Mouse (Mus musculus) lung, embryonic 14.5 days (tissue): Measurements from ENCODE around the gene Gm9964. TPM values are rescaled to one million over a fixed set of nuclear protein-coding genes. Genes with fewer than 3 reads are reported as not detected.
"Not testable (repeated sequence)": the region's sequence is repeated elsewhere in the genome, so short reads cannot be mapped to it uniquely, and the experiment has no call there.

Source experiments
- ATAC-seq: fragments of 200-750 bp; cut with Nextera tagmentation; 2 replicates; pipeline ENCODE4 v1.8.0; 2017; ENCODE audit warnings: mild to moderate bottlenecking, moderate TSS enrichment, moderate library complexity; ENCODE audit not compliant: insufficient read depth
- DNase-seq: peaks from one replicate; pipeline ENCODE4 v3.0.0-alpha.2; 2015
- H3K27ac ChIP-seq: fragments of 300-500 bp; sonication (generic); 2 replicates; pipeline ENCODE4 v1.5.1; 2014; ENCODE audit warnings: low read depth, mild to moderate bottlenecking, moderate library complexity
- H3K27me3 ChIP-seq: fragments of 300-500 bp; sonication (generic); 2 replicates; pipeline ENCODE4 v1.6.1; 2014; ENCODE audit warnings: low read length, control low read depth; ENCODE audit not compliant: insufficient read depth
- H3K36me3 ChIP-seq: fragments of 300-500 bp; sonication (generic); 2 replicates; pipeline ENCODE4 v1.6.1; 2014; ENCODE audit warnings: control low read depth; ENCODE audit not compliant: insufficient read depth
- H3K4me1 ChIP-seq: fragments of 300-500 bp; sonication (generic); 2 replicates; pipeline ENCODE4 v1.6.1; 2014; ENCODE audit warnings: antibody characterized with exemption, control low read depth; ENCODE audit not compliant: insufficient read depth
- H3K4me2 ChIP-seq: fragments of 300-500 bp; sonication (generic); 2 replicates; pipeline ENCODE4 v1.6.1; 2014; ENCODE audit warnings: mild to moderate bottlenecking
- H3K4me3 ChIP-seq: fragments of 300-500 bp; sonication (generic); 2 replicates; pipeline ENCODE4 v1.5.1; 2014; ENCODE audit warnings: low read depth, low read length
- H3K9ac ChIP-seq: fragments of 300-500 bp; sonication (generic); 2 replicates; pipeline ENCODE4 v1.6.1; 2014
- H3K9me3 ChIP-seq: fragments of 300-500 bp; sonication (generic); 2 replicates; pipeline ENCODE4 v1.6.1; 2016; ENCODE audit warnings: low read depth, low read length, control low read depth
- CTCF ChIP-seq: IDR thresholded peaks from 2 replicates; pipeline ENCODE4 v1.5.1; 2016; ENCODE audit warnings: antibody characterized with exemption, low read depth
- WGBS: fragments of 180-500 bp; shearing (Covaris S2); extraction: QIAGEN DNeasy Blood & Tissue Kit; methylation state at CpG from one replicate; pipeline ENCODE4 v1.1.7; 2014; 5-methylcytosine and 5-hydroxymethylcytosine counted together
- polyA plus RNA-seq: library from polyadenylated mRNA; unstranded; fragments of >200 nt; fragmentation: Nextera tagmentation; extraction: Ambion mirVana; gene quantifications from 2 replicates; pipeline ENCODE4 v1.2.1, GENCODE M21; 2014

The Gm9964 gene
- polyA plus RNA-seq, 1 experiment from 2014 or later: not detected

DNA sequence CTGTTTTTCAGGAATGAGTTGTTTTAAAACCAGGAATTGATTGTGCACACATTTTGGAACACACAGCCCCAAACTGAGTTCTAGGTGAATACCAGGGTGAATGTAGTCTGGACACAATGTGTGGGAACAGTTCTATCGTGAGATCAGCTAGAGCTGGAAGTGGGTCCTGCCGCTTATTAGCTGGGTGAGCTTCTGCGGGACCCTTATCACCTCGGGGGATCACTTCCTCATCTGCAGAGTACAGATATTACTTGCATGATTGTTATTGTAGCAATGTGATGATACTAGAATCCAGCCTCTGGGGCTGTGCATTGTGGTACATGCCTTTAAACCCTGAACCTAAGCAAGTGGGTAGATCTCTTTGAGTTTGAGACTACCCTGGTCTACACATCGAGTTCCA is 13.8 kb upstream of the Gm9964 start:
- WGBS: 72% methylated on average over 5 of the region's 5 CpGs
- no peak overlapping the region for H3K9ac ChIP-seq
- H3K4me3 ChIP-seq: no peak overlapping the region
- H3K4me1 ChIP-seq: peaks cover 15% of the 10 kb centered on the region
- ATAC-seq (no peak), DNase-seq (no peak)
- H3K36me3 ChIP-seq: no peaks in the 10 kb centered on the region
- no peak overlapping the region for H3K4me2 ChIP-seq
- H3K27ac ChIP-seq: no peak overlapping the region
- no peak for TF ChIP-seq CTCF
- H3K27me3 ChIP-seq: no peaks in the 10 kb centered on the region
- no peaks in the 10 kb centered on the region for H3K9me3 ChIP-seq

DNA sequence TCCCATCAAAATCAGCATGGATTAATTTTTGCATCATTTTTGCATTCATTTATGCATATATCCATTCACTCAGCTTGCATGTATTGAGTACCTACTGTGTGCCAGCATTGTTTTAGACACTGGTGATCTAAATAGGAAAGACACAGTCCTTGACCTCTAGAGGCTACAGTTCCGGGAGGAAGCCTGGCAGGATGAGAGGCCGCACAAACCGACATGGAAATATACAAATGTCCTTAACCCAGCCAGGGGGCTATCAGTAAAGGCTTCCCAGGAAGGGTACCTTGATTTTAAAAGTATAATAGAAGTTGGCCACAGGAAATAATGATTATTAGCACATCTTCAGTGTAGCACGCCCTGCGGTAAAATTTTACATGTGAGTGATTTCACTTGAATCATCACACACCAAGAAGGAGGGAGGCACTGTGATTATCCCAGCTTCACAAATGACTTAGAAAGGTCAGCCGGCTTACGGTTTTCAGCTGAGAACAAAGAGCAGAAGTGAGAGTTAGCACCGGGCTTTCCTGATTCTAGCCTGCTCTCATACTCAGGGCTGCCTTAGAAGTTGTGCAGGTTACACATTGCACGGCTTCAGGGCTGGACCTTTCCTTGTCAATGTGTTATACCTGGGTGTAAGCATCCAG is 11.0 kb upstream of the Gm9964 start:
- 39% methylated on average over 9 of the region's 9 CpGs for WGBS
- peak; percentile 45 for DNase-seq
- no peak for ATAC-seq
- H3K9ac ChIP-seq: no peak overlapping the region
- no peaks in the 10 kb centered on the region for H3K27me3 ChIP-seq
- peak overlapping the region; percentile 8; the same call in 1 of the 2 replicates for H3K4me2 ChIP-seq
- H3K36me3 ChIP-seq: no peaks in the 10 kb centered on the region
- no peak for TF ChIP-seq CTCF
- H3K9me3 ChIP-seq: no peaks in the 10 kb centered on the region
- peak overlapping the region; percentile 92 for H3K27ac ChIP-seq
- peaks cover 15% of the 10 kb centered on the region for H3K4me1 ChIP-seq
- no peak overlapping the region for H3K4me3 ChIP-seq

DNA sequence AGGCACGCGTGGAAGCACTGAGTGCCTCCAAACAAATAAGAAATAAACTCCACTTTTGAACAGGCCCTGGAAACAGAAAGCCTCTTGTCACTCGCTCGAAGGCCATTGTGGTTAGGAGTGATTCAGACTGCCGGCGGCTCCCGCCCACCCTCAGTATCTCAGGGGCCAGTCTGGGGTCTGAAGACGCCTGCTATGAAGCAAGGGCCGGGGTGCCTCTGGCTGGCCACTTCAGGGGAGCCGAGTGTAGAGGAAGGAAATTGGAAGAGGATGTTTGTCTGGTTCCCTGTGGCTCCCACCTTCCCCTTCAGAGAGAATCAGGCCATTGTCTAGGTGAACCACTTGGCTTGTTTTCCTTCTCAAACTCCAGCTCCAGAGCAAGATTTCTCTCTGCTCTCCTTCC is 10.3 kb upstream of the Gm9964 start:
- Histone ChIP-seq H3K27ac (peak overlapping the region; percentile 92), H3K9me3 (no peaks in the 10 kb centered on the region), H3K36me3 (no peaks in the 10 kb centered on the region), H3K4me1 (peaks cover 15% of the 10 kb centered on the region), H3K4me3 (no peak overlapping the region), H3K9ac (no peak overlapping the region), H3K4me2 (peak overlapping the region; percentile 8; the same call in 1 of the 2 replicates), H3K27me3 (no peaks in the 10 kb centered on the region)
- WGBS: 13% methylated on average over 10 of the region's 10 CpGs
- DNase-seq (peak; percentile 74), ATAC-seq (peak; percentile 81)
- no peak for TF ChIP-seq CTCF

DNA sequence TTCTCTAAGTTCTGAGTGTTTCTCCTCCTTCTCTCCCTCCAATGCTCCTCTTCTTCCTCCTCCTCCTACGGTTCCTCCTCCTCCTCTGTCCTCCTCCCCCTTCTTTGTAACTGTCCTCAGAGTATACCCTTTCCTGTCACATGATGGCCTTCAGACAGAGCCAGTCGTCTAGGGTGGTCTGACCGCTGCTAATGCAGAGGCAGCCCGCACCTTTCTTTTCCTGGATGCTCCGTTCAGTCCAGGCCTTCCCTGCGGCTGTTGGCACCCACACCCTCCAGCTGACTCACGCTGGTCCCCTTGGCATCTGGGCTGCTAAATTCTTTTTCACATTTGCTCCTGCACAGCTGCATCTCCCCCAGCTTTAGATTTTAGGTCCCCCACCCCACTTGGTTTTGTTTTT is 9.8 kb upstream of the Gm9964 start:
- Histone ChIP-seq H3K4me1 (peaks cover 15% of the 10 kb centered on the region), H3K27me3 (no peaks in the 10 kb centered on the region), H3K4me2 (peak overlapping the region; percentile 8; the same call in 1 of the 2 replicates), H3K9me3 (no peaks in the 10 kb centered on the region), H3K36me3 (no peaks in the 10 kb centered on the region), H3K27ac (peak overlapping the region; percentile 92), H3K4me3 (no peak overlapping the region), H3K9ac (no peak overlapping the region)
- peak; percentile 58 for DNase-seq
- TF ChIP-seq CTCF: no peak
- ATAC-seq: peak; percentile 85
- WGBS: 21% methylated on average over 7 of the region's 7 CpGs

DNA sequence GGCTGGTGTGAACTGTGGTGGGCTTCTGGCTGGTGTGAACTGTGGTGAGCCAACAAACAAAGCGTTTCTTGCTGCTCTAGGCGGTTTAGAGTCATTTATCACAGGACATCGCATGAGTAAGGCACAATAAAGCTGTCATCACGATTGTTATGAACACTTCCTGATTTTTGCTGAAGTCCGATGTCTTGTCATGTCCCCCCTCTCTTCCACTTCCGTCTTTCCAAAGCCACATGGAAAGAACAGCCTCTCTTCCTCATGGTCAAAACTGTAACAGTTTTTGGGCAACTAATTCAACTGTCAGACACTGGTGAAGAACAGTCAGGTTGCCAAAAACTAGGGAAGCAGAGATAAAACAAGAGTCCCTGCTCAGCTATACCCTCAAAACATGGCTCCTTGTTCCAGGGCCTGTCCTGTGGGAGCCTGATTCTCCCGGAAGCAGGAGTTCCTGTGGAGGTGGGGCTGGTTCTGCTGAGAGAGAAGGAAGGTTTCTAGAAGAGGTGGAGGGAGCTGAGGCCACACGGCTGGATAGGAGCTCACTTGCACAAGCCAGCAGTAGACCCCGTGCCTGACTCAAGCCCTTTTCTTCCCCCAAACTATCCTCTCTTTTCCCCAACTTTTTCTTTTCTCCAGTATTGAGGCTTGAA is 9.1 kb upstream of the Gm9964 start:
- no peak for TF ChIP-seq CTCF
- peak; percentile 53 for DNase-seq
- no peak overlapping the region for H3K4me2 ChIP-seq
- no peak overlapping the region for H3K4me3 ChIP-seq
- H3K27ac ChIP-seq: peak overlapping the region; percentile 92
- 39% methylated on average over 9 of the region's 9 CpGs for WGBS
- no peak for ATAC-seq
- H3K27me3 ChIP-seq: no peaks in the 10 kb centered on the region
- no peaks in the 10 kb centered on the region for H3K9me3 ChIP-seq
- H3K9ac ChIP-seq: no peak overlapping the region
- peaks cover 15% of the 10 kb centered on the region for H3K4me1 ChIP-seq
- no peaks in the 10 kb centered on the region for H3K36me3 ChIP-seq

DNA sequence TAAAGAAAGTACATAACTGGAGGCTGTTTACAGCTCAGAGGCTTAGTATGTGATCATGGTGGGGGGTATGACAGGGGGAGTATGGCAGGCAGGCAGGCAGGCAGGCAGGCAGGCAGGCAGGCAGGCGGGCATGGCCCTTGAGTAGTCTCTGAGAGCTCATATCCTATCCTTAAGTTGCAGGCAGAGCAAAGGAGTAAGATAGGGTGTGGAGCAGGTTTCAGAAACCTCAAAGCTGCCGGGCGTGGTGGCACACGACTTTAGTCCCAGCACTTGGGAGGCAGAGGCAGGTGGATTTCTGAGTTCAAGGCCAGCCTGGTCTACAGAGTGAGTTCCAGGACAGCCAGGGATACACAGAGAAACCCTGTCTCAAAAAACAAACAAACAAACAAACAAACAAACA is 7.5 kb upstream of the Gm9964 start:
- WGBS: 74% methylated on average over 4 of the region's 4 CpGs
- not testable (repeated sequence) for H3K4me3 ChIP-seq, H3K9me3 ChIP-seq, DNase-seq, ATAC-seq, H3K36me3 ChIP-seq, H3K27ac ChIP-seq, H3K27me3 ChIP-seq, H3K9ac ChIP-seq, H3K4me2 ChIP-seq
- peaks cover 15% of the 10 kb centered on the region for H3K4me1 ChIP-seq

DNA sequence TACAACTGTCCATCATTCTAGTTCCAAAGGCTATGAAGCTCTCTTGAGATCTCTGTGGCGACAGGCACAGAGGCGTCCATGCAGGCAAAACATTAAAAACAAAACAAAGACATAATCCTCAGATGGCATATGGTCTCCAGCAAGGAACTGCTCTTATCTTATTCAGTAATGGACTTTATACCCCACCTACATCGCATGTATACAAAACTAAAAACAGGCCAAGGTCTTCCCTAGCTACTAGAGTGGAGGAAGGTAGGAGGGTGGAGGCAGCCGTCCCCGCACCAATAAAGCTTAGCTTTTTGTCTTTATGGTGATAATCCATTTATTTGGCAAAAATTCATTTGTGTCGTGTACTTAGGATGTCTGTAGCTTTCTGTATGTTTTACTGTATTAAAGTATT is 6.4 kb upstream of the Gm9964 start:
- Histone ChIP-seq H3K4me2 (no peak overlapping the region), H3K4me3 (no peak overlapping the region), H3K9me3 (no peaks in the 10 kb centered on the region), H3K27me3 (no peaks in the 10 kb centered on the region), H3K27ac (no peak overlapping the region), H3K36me3 (no peaks in the 10 kb centered on the region), H3K4me1 (peaks cover 15% of the 10 kb centered on the region), H3K9ac (no peak overlapping the region)
- DNase-seq (no peak), ATAC-seq (no peak)
- WGBS: 74% methylated on average over 6 of the region's 6 CpGs
- no peak for TF ChIP-seq CTCF
